Mouse (Mus musculus) lung, adult 2 months (tissue): ENCODE data around the gene Spdef.

Source experiments
- CTCF ChIP-seq: fragments of 200-500 bp; IDR thresholded peaks from 2 replicates; pipeline ENCODE4 v1.5.1; 2011; ENCODE audit warnings: mild to moderate bottlenecking, low read length, control low read depth; ENCODE audit not compliant: insufficient read depth
- POLR2A ChIP-seq: fragments of 200-500 bp; IDR thresholded peaks from 2 replicates; pipeline ENCODE4 v1.6.1; 2011; ENCODE audit warnings: low read depth, mild to moderate bottlenecking, control low read depth, low read length, borderline replicate concordance; ENCODE audit errors: extremely low read depth

DNA sequence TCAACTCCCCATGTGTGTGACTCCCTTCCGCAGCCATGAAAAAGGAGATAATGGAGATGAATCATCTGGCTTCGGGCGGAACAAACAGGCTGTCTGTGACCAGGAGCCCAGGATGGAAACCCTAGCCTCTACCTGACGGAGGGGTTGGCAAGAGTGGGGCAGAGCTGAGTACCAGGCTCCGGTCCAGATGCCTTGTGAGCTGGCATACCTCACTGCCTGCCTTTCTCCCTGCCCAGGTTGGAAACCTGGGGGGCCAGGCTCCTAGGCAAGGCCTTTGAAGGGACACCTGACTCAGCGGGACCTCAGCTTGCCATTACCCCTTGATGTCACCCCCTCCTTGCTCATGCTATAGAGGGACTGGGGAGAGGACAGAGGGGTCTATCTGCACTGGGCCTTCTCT is 12.2 kb upstream of the Spdef start:
- TF ChIP-seq CTCF (no peak), POLR2A (no peak)
